8 mouse cellular contexts compared by ENCODE assay signal in genomic region chr5:131584260-131585135, GRCm38 (mm10).
DNase-seq lines count a peak whose midpoint lies in the region; ATAC-seq and TF ChIP-seq lines count a peak whose summit lies in the region.

No protein-coding gene starts in this region.

- 41% methylated on average over 12 of the region's 12 CpGs for WGBS in forebrain, embryonic 14.5 days
- 16% methylated on average over 12 of the region's 12 CpGs for WGBS in midbrain, embryonic 12.5 days
- 61% methylated on average over 12 of the region's 12 CpGs for WGBS in thymus, adult 2 months
- 33% methylated on average over 12 of the region's 12 CpGs for WGBS in liver, embryonic 11.5 days

- DNase-seq in brain, embryonic 14.5 days (ENCODE audit: low read depth) = peak; percentile 49
- DNase-seq in forebrain, embryonic 14.5 days (ENCODE audit: low spot score) = peak; percentile 18
- peak; percentile 84 for DNase-seq in kidney, adult 11 months
- no peak for DNase-seq in urinary bladder, postnatal 25 days (ENCODE audit: low spot score)
- DNase-seq in thymus, adult 2 months = no peak
- no peak for DNase-seq in liver, embryonic 11.5 days (ENCODE audit: low spot score)
- no peak for DNase-seq in lung, postnatal 36 days

- H3K4me2 ChIP-seq in forebrain, embryonic 14.5 days (ENCODE audit: low read length) = no peak overlapping the region
- 0 out of 2 replicates have a peak overlapping the region, but pooled peaks have one; percentile 44 for H3K4me2 ChIP-seq in midbrain, embryonic 12.5 days (replicated peaks)
- H3K4me2 ChIP-seq in liver, embryonic 11.5 days = no peak overlapping the region

- peak overlapping the region; percentile 90; the same call in 1 of the 2 replicates for H3K27ac ChIP-seq in forebrain, embryonic 14.5 days (ENCODE audit: low read depth, low read length)
- peak overlapping the region; percentile 78; the same call in 1 of the 2 replicates for H3K27ac ChIP-seq in midbrain, embryonic 12.5 days (replicated peaks)
- H3K27ac ChIP-seq in thymus, adult 2 months (ENCODE audit: control insufficient read depth, insufficient read depth, low read length) = no peak overlapping the region
- H3K27ac ChIP-seq in liver, embryonic 11.5 days (ENCODE audit: low read depth, low read length) = no peak overlapping the region

- no peaks in the 10 kb centered on the region for H3K9me3 ChIP-seq in forebrain, embryonic 14.5 days (replicated peaks; ENCODE audit: control insufficient read depth, low read length)
- no peaks in the 10 kb centered on the region for H3K9me3 ChIP-seq in midbrain, embryonic 12.5 days
- no peaks in the 10 kb centered on the region for H3K9me3 ChIP-seq in liver, embryonic 11.5 days (ENCODE audit: control insufficient read depth, low read length)

- peaks cover 41% of the 10 kb centered on the region for H3K4me1 ChIP-seq in forebrain, embryonic 14.5 days (ENCODE audit: control insufficient read depth, insufficient read depth, low read length)
- peaks cover 46% of the 10 kb centered on the region for H3K4me1 ChIP-seq in midbrain, embryonic 12.5 days
- no peaks in the 10 kb centered on the region for H3K4me1 ChIP-seq in thymus, adult 2 months (replicated peaks; ENCODE audit: control insufficient read depth, insufficient read depth, low read length)
- no peaks in the 10 kb centered on the region for H3K4me1 ChIP-seq in liver, embryonic 11.5 days (replicated peaks; ENCODE audit: control insufficient read depth, insufficient read depth, low read length)

- H3K9ac ChIP-seq in forebrain, embryonic 14.5 days (ENCODE audit: low read length) = no peak overlapping the region
- H3K9ac ChIP-seq in midbrain, embryonic 12.5 days (replicated peaks) = no peak overlapping the region
- H3K9ac ChIP-seq in liver, embryonic 11.5 days (ENCODE audit: low read depth, low read length) = no peak overlapping the region

- TF ChIP-seq CTCF in brain, embryonic 14.5 days (IDR thresholded peaks at IDR 0.05; ENCODE audit: borderline replicate concordance, extremely low read depth, insufficient read depth, insufficient read length) = no peak
- TF ChIP-seq CTCF in thymus, adult 2 months (IDR thresholded peaks at IDR 0.05; ENCODE audit: borderline replicate concordance, control insufficient read depth, extremely low read depth, insufficient read depth, low read length, poor library complexity) = no peak

- H3K27me3 ChIP-seq in forebrain, embryonic 14.5 days (replicated peaks; ENCODE audit: control insufficient read depth, insufficient read depth, low read length) = no peaks in the 10 kb centered on the region
- H3K27me3 ChIP-seq in midbrain, embryonic 12.5 days = peaks cover 67% of the 10 kb centered on the region
- no peaks in the 10 kb centered on the region for H3K27me3 ChIP-seq in thymus, adult 2 months (ENCODE audit: control insufficient read depth, insufficient read depth, low read length)
- no peaks in the 10 kb centered on the region for H3K27me3 ChIP-seq in liver, embryonic 11.5 days (replicated peaks; ENCODE audit: control insufficient read depth, insufficient read depth, low read length)

- no peak for ATAC-seq in forebrain, embryonic 14.5 days
- ATAC-seq in midbrain, embryonic 12.5 days (ENCODE audit: low FRiP score, low read depth) = no peak; the same call in 1 of the 2 replicates
- ATAC-seq in liver, embryonic 11.5 days (replicated peaks; ENCODE audit: low FRiP score) = no peak

- H3K36me3 ChIP-seq in forebrain, embryonic 14.5 days (ENCODE audit: control insufficient read depth, insufficient read depth, low read length) = no peaks in the 10 kb centered on the region
- no peaks in the 10 kb centered on the region for H3K36me3 ChIP-seq in midbrain, embryonic 12.5 days
- H3K36me3 ChIP-seq in thymus, adult 2 months (ENCODE audit: control insufficient read depth, insufficient read depth, low read length) = no peaks in the 10 kb centered on the region
- no peaks in the 10 kb centered on the region for H3K36me3 ChIP-seq in liver, embryonic 11.5 days (ENCODE audit: control insufficient read depth, insufficient read depth, low read length)

- H3K4me3 ChIP-seq in forebrain, embryonic 14.5 days (ENCODE audit: low read depth, low read length) = no peak overlapping the region
- H3K4me3 ChIP-seq in midbrain, embryonic 12.5 days = no peak overlapping the region
- H3K4me3 ChIP-seq in thymus, adult 2 months (ENCODE audit: control insufficient read depth, insufficient read depth, low read length) = no peak overlapping the region
- H3K4me3 ChIP-seq in liver, embryonic 11.5 days (ENCODE audit: low read depth, low read length) = no peak overlapping the region

- no peak for TF ChIP-seq POLR2A in brain, embryonic 14.5 days (IDR thresholded peaks at IDR 0.05; ENCODE audit: borderline replicate concordance, extremely low read depth, insufficient read depth, insufficient read length, poor library complexity, severe bottlenecking)
- TF ChIP-seq POLR2A in thymus, adult 2 months (IDR thresholded peaks at IDR 0.05; ENCODE audit: control insufficient read depth, extremely low read depth, insufficient read depth, low read length, poor library complexity) = no peak

Comparison
In these comparisons a context has a peak if more than half of its experiments do, and no peak if none do; other contexts are left out.
1. DNase-seq: peak in brain, embryonic 14.5 days (single experiment), forebrain, embryonic 14.5 days (single experiment) and kidney, adult 11 months (single experiment); none in urinary bladder, postnatal 25 days (single experiment), thymus, adult 2 months (single experiment), liver, embryonic 11.5 days (single experiment) and lung, postnatal 36 days (single experiment).
2. H3K27ac ChIP-seq: peak in forebrain, embryonic 14.5 days (single experiment) and midbrain, embryonic 12.5 days (single experiment); none in thymus, adult 2 months (single experiment) and liver, embryonic 11.5 days (single experiment).